Mouse (Mus musculus) MEL (cell line): ENCODE measurements around the gene Ccdc7b. TPM values are rescaled to one million over a fixed set of nuclear protein-coding genes. Genes with fewer than 3 reads are reported as not detected.
"Not testable (repeated sequence)": the region's sequence is repeated elsewhere in the genome, so short reads cannot be mapped to it uniquely, and the experiment has no call there.

Experiments used
- DNase-seq: peaks from one replicate; pipeline ENCODE4 v3.0.0; 2011; ENCODE audit warnings: low read depth, low spot score
- H3K27ac ChIP-seq: 2 replicates; pipeline ENCODE4 v1.5.1; 2012; ENCODE audit warnings: low read depth, mild to moderate bottlenecking, control low read depth, low read length, moderate library complexity; ENCODE audit not compliant: control insufficient read depth
- H3K27me3 ChIP-seq, 2 experiments: fragments of 150-350 bp in 1 of 2; sonication (generic) in 1 of 2; 2 replicates each; pipeline ENCODE4 v1.6.1; 2012; ENCODE audit warnings: low read length in 2 of 2, mild to moderate bottlenecking in 2 of 2, improper control_type of control experiment in 1 of 2, moderate library complexity in 1 of 2; ENCODE audit not compliant: insufficient read depth in 2 of 2, control insufficient read depth in 1 of 2
- H3K36me3 ChIP-seq, 2 experiments: 2 replicates each; pipeline ENCODE4 v1.6.1; 2012 to 2014; ENCODE audit warnings: low read length in 2 of 2, improper control_type of control experiment in 1 of 2, inconsistent platforms in 1 of 2, mild to moderate bottlenecking in 1 of 2; ENCODE audit not compliant: insufficient read depth in 2 of 2, control insufficient read depth in 1 of 2
- H3K4me1 ChIP-seq, 2 experiments: fragments of 150-350 bp in 1 of 2; sonication (generic) in 1 of 2; 2 replicates each; pipeline ENCODE4 v1.6.1; 2012; ENCODE audit warnings: low read length in 2 of 2, improper control_type of control experiment in 1 of 2, mild to moderate bottlenecking in 1 of 2; ENCODE audit not compliant: insufficient read depth in 2 of 2, control insufficient read depth in 1 of 2
- H3K4me3 ChIP-seq, 2 experiments: fragments of 150-350 bp in 1 of 2; sonication (generic) in 1 of 2; 2 replicates each; pipeline ENCODE4 v1.5.1; 2012; ENCODE audit warnings: low read depth in 2 of 2, low read length in 2 of 2, mild to moderate bottlenecking in 2 of 2, moderate library complexity in 2 of 2, control low read depth in 1 of 2, improper control_type of control experiment in 1 of 2; ENCODE audit not compliant: control insufficient read depth in 1 of 2, insufficient read depth in 1 of 2
- H3K79me2 ChIP-seq: 2 replicates; pipeline ENCODE4 v1.6.1; 2012; ENCODE audit warnings: mild to moderate bottlenecking, low read length, moderate library complexity; ENCODE audit not compliant: control insufficient read depth, poor library complexity, insufficient read depth
- H3K9ac ChIP-seq: 2 replicates; pipeline ENCODE4 v1.6.1; 2012; ENCODE audit warnings: low read depth, mild to moderate bottlenecking, control low read depth, low read length, moderate library complexity; ENCODE audit not compliant: control insufficient read depth, poor library complexity, severe bottlenecking
- H3K9me3 ChIP-seq: fragments of 150-350 bp; sonication (generic); replicated peaks from 2 replicates; pipeline ENCODE4 v1.6.1; 2012; ENCODE audit warnings: mild to moderate bottlenecking, low read length, improper control_type of control experiment, moderate library complexity; ENCODE audit not compliant: insufficient read depth
- EP300 ChIP-seq, 2 experiments: IDR thresholded peaks; 2 replicates each; pipeline ENCODE4 v1.6.1; 2011; ENCODE audit warnings: improper control_type of control experiment in 2 of 2, low read length in 2 of 2, low read depth in 1 of 2, mild to moderate bottlenecking in 1 of 2
- ETS1 ChIP-seq: IDR thresholded peaks from 2 replicates; pipeline ENCODE4 v1.6.1; 2012; ENCODE audit warnings: low read depth, mild to moderate bottlenecking, inconsistent platforms, low read length, improper control_type of control experiment, moderate library complexity
- GABPA ChIP-seq: IDR thresholded peaks from 2 replicates; pipeline ENCODE4 v1.6.1; 2012; ENCODE audit warnings: low read depth, mild to moderate bottlenecking, inconsistent platforms, low read length, improper control_type of control experiment, moderate library complexity
- GATA1 ChIP-seq: IDR thresholded peaks from 2 replicates; pipeline ENCODE4 v1.6.1; 2011; ENCODE audit warnings: low read depth, low read length, improper control_type of control experiment
- JUND ChIP-seq: IDR thresholded peaks from 2 replicates; pipeline ENCODE4 v1.6.1; 2011; ENCODE audit warnings: low read depth, mild to moderate bottlenecking, improper control_type of control experiment, low read length
- MAFK ChIP-seq: IDR thresholded peaks from 2 replicates; pipeline ENCODE4 v1.6.1; 2011; ENCODE audit warnings: low read depth, mild to moderate bottlenecking, low read length, improper control_type of control experiment, borderline replicate concordance
- MAZ ChIP-seq: IDR thresholded peaks from 2 replicates; pipeline ENCODE4 v1.6.1; 2012; ENCODE audit warnings: low read depth, mild to moderate bottlenecking, inconsistent platforms, low read length, improper control_type of control experiment
- MXI1 ChIP-seq: IDR thresholded peaks from 2 replicates; pipeline ENCODE4 v1.6.1; 2011; ENCODE audit warnings: mild to moderate bottlenecking, low read depth, low read length, improper control_type of control experiment
- NELFE ChIP-seq: IDR thresholded peaks from 2 replicates; pipeline ENCODE4 v1.6.1; 2011; ENCODE audit warnings: low read depth, low read length, improper control_type of control experiment
- NRF1 ChIP-seq: IDR thresholded peaks from 2 replicates; pipeline ENCODE4 v1.6.1; 2014; ENCODE audit warnings: low read depth, mild to moderate bottlenecking, inconsistent platforms, low read length, improper control_type of control experiment, moderate library complexity; ENCODE audit not compliant: poor library complexity, insufficient read depth, severe bottlenecking
- POLR2AphosphoS2 ChIP-seq: IDR thresholded peaks from 2 replicates; pipeline ENCODE4 v1.6.1; 2011; ENCODE audit warnings: low read length, improper control_type of control experiment
- POLR2AphosphoS5 ChIP-seq: IDR thresholded peaks from 2 replicates; pipeline ENCODE4 v1.6.1; 2012; ENCODE audit warnings: low read depth, borderline replicate concordance, mild to moderate bottlenecking, inconsistent platforms, low read length, moderate library complexity, mixed read lengths
- RCOR1 ChIP-seq: IDR thresholded peaks from 2 replicates; pipeline ENCODE4 v1.6.1; 2012; ENCODE audit warnings: low read depth, mild to moderate bottlenecking, inconsistent platforms, low read length, improper control_type of control experiment
- TAL1 ChIP-seq: IDR thresholded peaks from 2 replicates; pipeline ENCODE4 v1.6.1; 2012; ENCODE audit warnings: mild to moderate bottlenecking, inconsistent platforms, low read length, moderate library complexity, mixed read lengths
- TCF12 ChIP-seq: IDR thresholded peaks from 2 replicates; pipeline ENCODE4 v1.6.1; 2014; ENCODE audit warnings: low read depth, mild to moderate bottlenecking, inconsistent platforms, low read length, improper control_type of control experiment, moderate library complexity
- UBTF ChIP-seq: IDR thresholded peaks from 2 replicates; pipeline ENCODE4 v1.6.1; 2012; ENCODE audit warnings: low read depth, mild to moderate bottlenecking, inconsistent platforms, low read length, improper control_type of control experiment, moderate library complexity, borderline replicate concordance; ENCODE audit not compliant: insufficient read depth
- ZC3H11A ChIP-seq: IDR thresholded peaks from 2 replicates; pipeline ENCODE4 v1.6.1; 2012; ENCODE audit warnings: low read depth, mild to moderate bottlenecking, inconsistent platforms, low read length, improper control_type of control experiment
- polyA plus RNA-seq, 2 experiments: library from polyadenylated mRNA; stranded (reverse) in 1 of 2; unstranded in 1 of 2; fragments of >175 nt in 1 of 2; fragments of >200 nt in 1 of 2; gene quantifications; 2 replicates each; pipeline versions ENCODE4 v1.2.1 to v1.2.4; 2012; ENCODE audit warnings: low replicate concordance in 2 of 2, low read depth in 1 of 2; ENCODE audit not compliant: insufficient read length in 2 of 2, insufficient read depth in 1 of 2, missing spikeins in 1 of 2
- total RNA-seq: library from RNA; depleted of rRNA; stranded (reverse); fragments of 300-350 nt; gene quantifications from 2 replicates; pipeline ENCODE4 v1.2.3, GENCODE M21; 2012; rRNA removed

Gene Ccdc7b
- total RNA-seq (not detected in 2 replicates), polyA plus RNA-seq (not detected)

- H3K9ac ChIP-seq, H3K4me1 ChIP-seq, DNase-seq, H3K27ac ChIP-seq, H3K79me2 ChIP-seq, H3K36me3 ChIP-seq, H3K4me3 ChIP-seq, H3K27me3 ChIP-seq, H3K9me3 ChIP-seq: not testable (repeated sequence)
Observed at GRCm38 (mm10) chr8:129066834-129067233, at the start of gene Ccdc7b. TSS of gene Ccdc7b (plus strand) at chr8:129067134.

GRCm38 (mm10) chr8:129065417-129065816 lies 1.5 kb upstream of the Ccdc7b start, which contains the start of gene Ccdc7a:
TSS of gene Ccdc7a (minus strand) at chr8:129065517.
- not testable (repeated sequence) for H3K36me3 ChIP-seq, H3K9ac ChIP-seq, H3K79me2 ChIP-seq, H3K27me3 ChIP-seq, DNase-seq, H3K9me3 ChIP-seq, H3K4me3 ChIP-seq, H3K27ac ChIP-seq, H3K4me1 ChIP-seq

- not testable (repeated sequence) for H3K4me3 ChIP-seq, H3K36me3 ChIP-seq, H3K4me1 ChIP-seq, H3K27me3 ChIP-seq, DNase-seq, H3K9ac ChIP-seq, H3K27ac ChIP-seq, H3K79me2 ChIP-seq, H3K9me3 ChIP-seq
Observed at GRCm38 (mm10) chr8:129115761-129116160, 48.8 kb downstream of the Ccdc7b start.

- no peak for DNase-seq
- no peaks in the 10 kb centered on the region for H3K79me2 ChIP-seq
- TF ChIP-seq RCOR1 (no peak), ZC3H11A (no peak), UBTF (no peak), MAFK (no peak), GABPA (no peak), POLR2AphosphoS2 (no peak), MXI1 (no peak), TAL1 (no peak), MAZ (no peak), ETS1 (no peak), NELFE (no peak), GATA1 (no peak), JUND (no peak), EP300 (IDR thresholded peaks at IDR 0.05; ENCODE audit: low read depth in 1 of 2, low read length in 2 of 2) (no peak), POLR2AphosphoS5 (no peak), TCF12 (no peak), NRF1 (no peak)
- H3K36me3 ChIP-seq: no peaks in the 10 kb centered on the region
- no peak within 1 kb of the TSS for H3K4me3 ChIP-seq
- H3K27ac ChIP-seq: no peak within 1 kb of the TSS
- H3K9me3 ChIP-seq: no peaks in the 10 kb centered on the region
- no peak within 1 kb of the TSS for H3K9ac ChIP-seq
- no peaks in the 10 kb centered on the region for H3K4me1 ChIP-seq
- H3K27me3 ChIP-seq: no peaks in the 10 kb centered on the region
Observed at GRCm38 (mm10) chr8:129131561-129131960, 64.6 kb downstream of the Ccdc7b start, which contains the start of gene Gm10999. TSS of gene Gm10999 (minus strand) at chr8:129131661.
